Mouse (Mus musculus) MEL (cell line): Measurements from ENCODE around the gene Sox5. TPM values are rescaled to one million over a fixed set of nuclear protein-coding genes. Genes with fewer than 3 reads are reported as not detected.

Experiments used
- DNase-seq: peaks from one replicate; pipeline ENCODE4 v3.0.0; 2011; ENCODE audit warnings: low read depth, low spot score
- H3K27ac ChIP-seq: 2 replicates; pipeline ENCODE4 v1.5.1; 2012; ENCODE audit warnings: low read depth, mild to moderate bottlenecking, control low read depth, low read length, moderate library complexity; ENCODE audit not compliant: control insufficient read depth
- H3K27me3 ChIP-seq, 2 experiments: fragments of 150-350 bp in 1 of 2; sonication (generic) in 1 of 2; 2 replicates each; pipeline ENCODE4 v1.6.1; 2012; ENCODE audit warnings: low read length in 2 of 2, mild to moderate bottlenecking in 2 of 2, improper control_type of control experiment in 1 of 2, moderate library complexity in 1 of 2; ENCODE audit not compliant: insufficient read depth in 2 of 2, control insufficient read depth in 1 of 2
- H3K36me3 ChIP-seq, 2 experiments: 2 replicates each; pipeline ENCODE4 v1.6.1; 2012 to 2014; ENCODE audit warnings: low read length in 2 of 2, improper control_type of control experiment in 1 of 2, inconsistent platforms in 1 of 2, mild to moderate bottlenecking in 1 of 2; ENCODE audit not compliant: insufficient read depth in 2 of 2, control insufficient read depth in 1 of 2
- H3K4me1 ChIP-seq, 2 experiments: fragments of 150-350 bp in 1 of 2; sonication (generic) in 1 of 2; 2 replicates each; pipeline ENCODE4 v1.6.1; 2012; ENCODE audit warnings: low read length in 2 of 2, improper control_type of control experiment in 1 of 2, mild to moderate bottlenecking in 1 of 2; ENCODE audit not compliant: insufficient read depth in 2 of 2, control insufficient read depth in 1 of 2
- H3K4me3 ChIP-seq, 2 experiments: fragments of 150-350 bp in 1 of 2; sonication (generic) in 1 of 2; 2 replicates each; pipeline ENCODE4 v1.5.1; 2012; ENCODE audit warnings: low read depth in 2 of 2, low read length in 2 of 2, mild to moderate bottlenecking in 2 of 2, moderate library complexity in 2 of 2, control low read depth in 1 of 2, improper control_type of control experiment in 1 of 2; ENCODE audit not compliant: control insufficient read depth in 1 of 2, insufficient read depth in 1 of 2
- H3K79me2 ChIP-seq: 2 replicates; pipeline ENCODE4 v1.6.1; 2012; ENCODE audit warnings: mild to moderate bottlenecking, low read length, moderate library complexity; ENCODE audit not compliant: control insufficient read depth, poor library complexity, insufficient read depth
- H3K9ac ChIP-seq: 2 replicates; pipeline ENCODE4 v1.6.1; 2012; ENCODE audit warnings: low read depth, mild to moderate bottlenecking, control low read depth, low read length, moderate library complexity; ENCODE audit not compliant: control insufficient read depth, poor library complexity, severe bottlenecking
- H3K9me3 ChIP-seq: fragments of 150-350 bp; sonication (generic); replicated peaks from 2 replicates; pipeline ENCODE4 v1.6.1; 2012; ENCODE audit warnings: mild to moderate bottlenecking, low read length, improper control_type of control experiment, moderate library complexity; ENCODE audit not compliant: insufficient read depth
- BHLHE40 ChIP-seq: IDR thresholded peaks from 2 replicates; pipeline ENCODE4 v1.6.1; 2012; ENCODE audit warnings: low read depth, mild to moderate bottlenecking, inconsistent platforms, low read length, improper control_type of control experiment, borderline replicate concordance
- E2F4 ChIP-seq: IDR thresholded peaks from 2 replicates; pipeline ENCODE4 v1.6.1; 2011; ENCODE audit warnings: low read depth, low read length, improper control_type of control experiment, borderline replicate concordance
- EP300 ChIP-seq, 2 experiments: IDR thresholded peaks; 2 replicates each; pipeline ENCODE4 v1.6.1; 2011; ENCODE audit warnings: improper control_type of control experiment in 2 of 2, low read length in 2 of 2, low read depth in 1 of 2, mild to moderate bottlenecking in 1 of 2
- ETS1 ChIP-seq: IDR thresholded peaks from 2 replicates; pipeline ENCODE4 v1.6.1; 2012; ENCODE audit warnings: low read depth, mild to moderate bottlenecking, inconsistent platforms, low read length, improper control_type of control experiment, moderate library complexity
- GATA1 ChIP-seq: IDR thresholded peaks from 2 replicates; pipeline ENCODE4 v1.6.1; 2011; ENCODE audit warnings: low read depth, low read length, improper control_type of control experiment
- JUND ChIP-seq: IDR thresholded peaks from 2 replicates; pipeline ENCODE4 v1.6.1; 2011; ENCODE audit warnings: low read depth, mild to moderate bottlenecking, improper control_type of control experiment, low read length
- KAT2A ChIP-seq: conservative IDR thresholded peaks from 2 replicates; pipeline ENCODE4 v1.6.1; 2012; ENCODE audit warnings: low read depth, low read length, improper control_type of control experiment, inconsistent platforms
- MAX ChIP-seq: IDR thresholded peaks from 2 replicates; pipeline ENCODE4 v1.6.1; 2011; ENCODE audit warnings: low read length, improper control_type of control experiment
- MAZ ChIP-seq: IDR thresholded peaks from 2 replicates; pipeline ENCODE4 v1.6.1; 2012; ENCODE audit warnings: low read depth, mild to moderate bottlenecking, inconsistent platforms, low read length, improper control_type of control experiment
- MXI1 ChIP-seq: IDR thresholded peaks from 2 replicates; pipeline ENCODE4 v1.6.1; 2011; ENCODE audit warnings: mild to moderate bottlenecking, low read depth, low read length, improper control_type of control experiment
- MYC ChIP-seq: IDR thresholded peaks from 2 replicates; pipeline ENCODE4 v1.6.1; 2011; ENCODE audit warnings: low read depth, mild to moderate bottlenecking, low read length, improper control_type of control experiment, moderate library complexity
- NRF1 ChIP-seq: IDR thresholded peaks from 2 replicates; pipeline ENCODE4 v1.6.1; 2014; ENCODE audit warnings: low read depth, mild to moderate bottlenecking, inconsistent platforms, low read length, improper control_type of control experiment, moderate library complexity; ENCODE audit not compliant: poor library complexity, insufficient read depth, severe bottlenecking
- RAD21 ChIP-seq: IDR thresholded peaks from 2 replicates; pipeline ENCODE4 v1.6.1; 2011; ENCODE audit warnings: mild to moderate bottlenecking, low read depth, low read length, improper control_type of control experiment
- SIN3A ChIP-seq: IDR thresholded peaks from 2 replicates; pipeline ENCODE4 v1.6.1; 2012; ENCODE audit warnings: low read length, improper control_type of control experiment, inconsistent platforms
- SMC3 ChIP-seq: IDR thresholded peaks from 2 replicates; pipeline ENCODE4 v1.6.1; 2011; ENCODE audit warnings: low read depth, low read length, improper control_type of control experiment
- TCF12 ChIP-seq: IDR thresholded peaks from 2 replicates; pipeline ENCODE4 v1.6.1; 2014; ENCODE audit warnings: low read depth, mild to moderate bottlenecking, inconsistent platforms, low read length, improper control_type of control experiment, moderate library complexity
- UBTF ChIP-seq: IDR thresholded peaks from 2 replicates; pipeline ENCODE4 v1.6.1; 2012; ENCODE audit warnings: low read depth, mild to moderate bottlenecking, inconsistent platforms, low read length, improper control_type of control experiment, moderate library complexity, borderline replicate concordance; ENCODE audit not compliant: insufficient read depth
- USF1 ChIP-seq: IDR thresholded peaks from 2 replicates; pipeline ENCODE4 v1.6.1; 2014; ENCODE audit warnings: low read depth, mild to moderate bottlenecking, inconsistent platforms, low read length, improper control_type of control experiment, moderate library complexity
- USF2 ChIP-seq, 2 experiments: IDR thresholded peaks; 2 replicates each; pipeline ENCODE4 v1.6.1; 2011 to 2012; ENCODE audit warnings: improper control_type of control experiment in 2 of 2, low read length in 2 of 2, borderline replicate concordance in 1 of 2, inconsistent platforms in 1 of 2, low read depth in 1 of 2, mild to moderate bottlenecking in 1 of 2; ENCODE audit not compliant: insufficient read depth in 1 of 2
- ZKSCAN1 ChIP-seq: IDR thresholded peaks from 2 replicates; pipeline ENCODE4 v1.6.1; 2012; ENCODE audit warnings: low read depth, mild to moderate bottlenecking, inconsistent platforms, low read length, improper control_type of control experiment, moderate library complexity
- ZMIZ1 ChIP-seq: IDR thresholded peaks from 2 replicates; pipeline ENCODE4 v1.6.1; 2012; ENCODE audit warnings: low read depth, mild to moderate bottlenecking, inconsistent platforms, low read length, improper control_type of control experiment, moderate library complexity
- ZNF384 ChIP-seq: IDR thresholded peaks from 2 replicates; pipeline ENCODE4 v1.6.1; 2012; ENCODE audit warnings: low read depth, mild to moderate bottlenecking, inconsistent platforms, low read length, improper control_type of control experiment
- polyA plus RNA-seq, 2 experiments: library from polyadenylated mRNA; stranded (reverse) in 1 of 2; unstranded in 1 of 2; fragments of >175 nt in 1 of 2; fragments of >200 nt in 1 of 2; gene quantifications; 2 replicates each; pipeline versions ENCODE4 v1.2.1 to v1.2.4; 2012; ENCODE audit warnings: low replicate concordance in 2 of 2, low read depth in 1 of 2; ENCODE audit not compliant: insufficient read length in 2 of 2, insufficient read depth in 1 of 2, missing spikeins in 1 of 2
- total RNA-seq: library from RNA; depleted of rRNA; stranded (reverse); fragments of 300-350 nt; gene quantifications from 2 replicates; pipeline ENCODE4 v1.2.3, GENCODE M21; 2012

The Sox5 gene
- total and polyA plus RNA-seq, 3 experiments: 0.19 to 3.0 TPM; not detected in 1

DNA sequence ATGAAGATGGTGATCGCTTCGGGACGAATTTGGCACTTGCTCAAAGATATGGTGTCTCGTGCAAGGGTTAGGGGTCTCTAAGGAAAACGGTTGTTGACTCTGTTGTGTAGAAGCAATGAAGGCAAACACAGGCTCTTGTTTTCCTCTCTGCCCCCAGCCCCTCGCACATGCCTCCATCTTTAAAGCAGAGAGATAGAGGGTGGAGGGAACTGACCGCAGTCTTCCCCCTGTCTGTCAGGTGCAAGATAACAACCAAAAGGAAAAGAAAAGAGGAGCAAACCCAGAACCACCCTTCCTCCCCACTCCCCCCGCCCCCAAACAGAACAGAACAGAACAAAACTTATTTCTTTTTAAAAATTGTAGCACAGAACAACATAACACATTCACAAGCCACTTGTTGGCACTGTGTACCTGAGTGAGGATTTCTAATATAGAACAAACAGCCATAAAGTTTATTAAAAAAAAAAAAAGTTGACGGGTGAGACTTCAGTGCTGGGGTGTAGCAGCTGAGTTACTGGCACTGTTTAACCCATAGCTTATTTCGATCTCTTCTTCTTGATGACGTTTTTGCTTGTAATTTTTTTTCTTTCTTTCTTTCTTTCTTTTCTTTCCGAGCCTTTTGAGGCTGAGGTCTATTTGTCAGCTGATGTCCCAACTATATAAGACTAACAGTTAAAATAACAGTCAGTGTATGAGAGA lies 949.1 kb downstream of the Sox5 start (continued):
- no peak for TF ChIP-seq UBTF
- no peak for TF ChIP-seq SMC3
- peak; percentile 94 for TF ChIP-seq TCF12
- no peak for TF ChIP-seq JUND
- TF ChIP-seq, all 39 proteins: peak for 20

DNA sequence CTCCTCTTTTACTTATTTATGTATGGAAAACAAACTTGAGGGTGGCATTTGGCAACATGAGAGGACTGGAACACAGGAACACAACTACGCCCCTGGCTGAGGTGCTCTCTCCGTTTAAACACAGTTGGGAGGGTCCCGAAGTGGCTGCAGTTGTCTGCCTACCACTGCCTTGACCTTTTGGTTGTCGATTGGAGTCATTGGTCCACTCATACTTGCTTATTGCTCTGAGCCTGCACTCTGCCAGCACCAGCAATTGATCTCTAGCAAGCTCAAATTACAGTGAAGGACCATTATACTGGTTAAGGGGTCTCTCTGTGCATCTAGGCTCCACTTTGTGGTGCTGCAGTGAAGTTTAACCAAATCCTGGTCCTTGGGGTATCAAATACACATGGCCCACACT lies 950.5 kb downstream of the Sox5 start:
- Histone ChIP-seq H3K27ac (no peak overlapping the region; the same call in 1 of the 2 replicates), H3K4me1 (peaks cover 8 to 36% of the 10 kb centered on the region in 2 experiments), H3K9ac (no peak overlapping the region), H3K9me3 (no peaks in the 10 kb centered on the region), H3K79me2 (peaks cover 29% of the 10 kb centered on the region), H3K27me3 (no peaks in the 10 kb centered on the region), H3K4me3 (no peak overlapping the region), H3K36me3 (peaks cover 0 to 33% of the 10 kb centered on the region in 2 experiments; a peak in 2 of 4 replicates)
- TF ChIP-seq MXI1: no peak
- no peak for TF ChIP-seq ZKSCAN1
- TF ChIP-seq E2F4: no peak
- no peak for TF ChIP-seq BHLHE40
- no peak for TF ChIP-seq RAD21
- TF ChIP-seq USF2 (IDR thresholded peaks at IDR 0.05; ENCODE audit: borderline replicate concordance in 1 of 2, insufficient read depth in 1 of 2, low read depth in 1 of 2, low read length in 2 of 2): no peak
- TF ChIP-seq SIN3A: no peak
- no peak for TF ChIP-seq GATA1
- no peak for TF ChIP-seq MAX
- TF ChIP-seq ZNF384: no peak
- TF ChIP-seq ETS1: no peak
- TF ChIP-seq EP300 (IDR thresholded peaks at IDR 0.05; ENCODE audit: low read depth in 1 of 2, low read length in 2 of 2): no peak
- no peak for TF ChIP-seq KAT2A
- no peak for TF ChIP-seq MAZ
- TF ChIP-seq MYC: no peak
- no peak for TF ChIP-seq NRF1
- TF ChIP-seq ZMIZ1: no peak
- no peak for TF ChIP-seq USF1
- DNase-seq: no peak
